Mouse (Mus musculus): ENCODE results near the gene Rgs21. TPM values are rescaled to one million over a fixed set of nuclear protein-coding genes. Genes with fewer than 3 reads are reported as not detected.

The Rgs21 gene
- not detected for polyA plus RNA-seq (2017; shearing (Covaris generic))

DNA sequence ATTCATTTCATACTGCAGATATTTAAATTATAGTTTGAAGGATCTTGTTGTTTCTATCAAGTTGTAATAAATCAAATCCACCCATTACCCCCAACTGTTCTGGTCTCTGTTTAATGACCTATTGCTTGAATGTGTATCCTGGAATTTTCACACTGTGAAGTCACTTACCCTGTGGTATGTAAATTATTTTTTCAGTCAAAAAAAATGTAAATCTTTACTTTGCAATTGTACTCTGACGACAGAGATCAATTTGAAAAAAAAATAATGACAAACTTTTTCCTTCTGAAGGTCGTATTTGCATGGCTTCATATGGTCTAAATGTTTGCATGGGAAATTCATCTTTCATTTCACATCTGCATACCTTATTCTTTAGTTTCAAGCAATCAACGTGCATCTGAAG lies at the start of gene Rgs21:
Gene Rgs21 (minus strand): TSS at position 101 of the 400 bp plus-strand sequence.

Other genes with a start within 250 kb of the Rgs21 start
- not detected for gene Rgs18, start 207.8 kb upstream of the Rgs21 start, polyA plus RNA-seq (2017; shearing (Covaris generic))